Mouse (Mus musculus) retina, embryonic 14.5 days (tissue): ENCODE measurements at regions not wholly inside any gene's neighbourhood (a gene's known extent, or its start where the extent isn't known, plus 50 kb on each side); places are given as distances from the start of the nearest gene placed in this dataset.

ENCODE experiments used
- DNase-seq: peaks from one replicate; pipeline ENCODE4 v3.0.0-alpha.2; 2015; ENCODE audit warnings: low spot score

DNA sequence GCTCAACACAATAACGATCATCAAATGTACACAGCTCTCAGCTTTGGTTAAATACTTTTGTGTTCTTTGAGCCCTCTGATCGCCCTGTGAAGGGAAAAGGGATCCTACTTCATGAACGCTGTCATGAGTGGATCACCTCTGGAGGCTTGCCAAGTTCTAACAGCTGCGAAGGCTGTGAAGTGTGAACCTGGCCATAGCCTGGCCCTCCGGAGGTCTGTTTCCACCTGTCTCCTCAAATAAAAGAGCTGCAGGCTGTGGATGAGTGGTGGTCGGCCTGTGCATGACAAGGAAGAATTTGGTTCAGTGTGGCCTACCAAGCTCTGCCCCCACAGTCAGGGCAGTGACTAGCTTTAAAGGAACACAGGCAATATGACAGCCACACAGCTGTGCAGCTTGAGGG, 122.0 kb downstream of the Gm12728 start:
- no peak for DNase-seq

GRCm38 (mm10) chr4:105912296-105912695, 122.6 kb downstream of the Gm12728 start:
- no peak for DNase-seq

GRCm38 (mm10) chr4:105914996-105915395, 125.3 kb downstream of the Gm12728 start:
- DNase-seq, result peak; percentile 73

DNA sequence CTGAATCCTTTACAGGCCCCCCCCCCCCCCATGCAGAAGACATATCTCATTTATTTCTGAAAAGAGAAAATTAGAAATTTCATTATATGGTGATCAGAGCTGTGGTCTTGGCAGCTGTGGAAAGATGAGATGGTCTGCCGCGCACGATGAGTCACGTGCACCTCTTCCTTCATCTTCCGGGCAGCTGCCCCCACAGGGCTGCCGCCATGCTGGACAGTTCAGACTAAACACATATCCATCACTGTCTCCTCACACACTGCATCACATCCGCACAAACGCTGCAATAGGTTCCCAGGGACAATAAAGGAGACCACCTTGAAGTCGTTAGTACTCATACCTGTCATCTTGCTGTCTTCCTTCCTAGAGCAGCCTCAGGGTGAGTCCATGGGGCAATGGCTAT, 126.6 kb downstream of the Gm12728 start:
- no peak for DNase-seq

DNA sequence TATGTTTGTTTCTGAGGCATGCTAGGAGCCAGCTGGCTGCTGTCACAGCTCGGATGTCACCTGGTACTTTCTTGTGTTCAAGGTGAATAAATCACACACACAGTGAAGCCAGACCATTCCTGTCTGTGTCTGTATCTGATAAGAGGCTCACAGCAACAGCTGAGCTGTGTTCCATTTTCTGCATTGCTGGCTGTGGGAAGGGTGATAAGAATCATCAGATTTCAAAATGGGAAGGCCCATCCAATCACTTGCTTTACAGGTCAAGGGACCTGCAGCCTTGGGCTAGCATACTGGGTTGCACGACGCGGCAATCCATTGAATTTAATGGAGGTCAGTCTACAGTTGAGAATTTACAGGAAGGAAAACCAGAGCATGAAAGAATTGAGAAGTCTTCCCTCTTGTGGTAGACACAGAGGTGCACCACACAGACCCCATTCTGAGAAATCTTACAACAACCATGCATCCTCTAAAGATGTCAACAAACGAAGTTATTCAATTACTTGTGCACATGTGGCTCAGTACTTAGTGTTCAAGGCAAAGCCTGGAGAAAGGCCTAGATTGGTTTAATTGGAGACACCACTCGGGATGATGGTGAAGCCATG, 135.2 kb downstream of the Gm12728 start:
- DNase-seq, result no peak

DNA sequence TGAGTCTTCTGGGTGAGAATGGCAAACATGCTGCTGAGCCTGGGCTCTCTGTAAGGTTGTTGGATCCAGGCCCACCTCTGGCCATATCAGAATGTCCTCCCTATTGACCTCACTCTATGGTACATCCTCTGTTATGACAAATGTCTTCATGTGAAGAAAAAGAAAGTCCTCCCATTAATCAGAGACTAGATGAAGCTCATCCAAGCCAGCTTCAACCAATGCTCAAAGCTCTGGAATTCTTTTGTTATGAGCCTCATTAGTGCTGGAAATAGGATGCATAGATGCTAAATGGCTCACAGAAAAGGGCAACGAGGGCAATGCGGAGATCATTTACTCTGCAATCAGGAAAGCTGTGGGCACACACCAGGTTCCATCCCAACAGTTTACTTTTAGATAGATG, 135.8 kb downstream of the Gm12728 start:
- peak; percentile 35 for DNase-seq

DNA sequence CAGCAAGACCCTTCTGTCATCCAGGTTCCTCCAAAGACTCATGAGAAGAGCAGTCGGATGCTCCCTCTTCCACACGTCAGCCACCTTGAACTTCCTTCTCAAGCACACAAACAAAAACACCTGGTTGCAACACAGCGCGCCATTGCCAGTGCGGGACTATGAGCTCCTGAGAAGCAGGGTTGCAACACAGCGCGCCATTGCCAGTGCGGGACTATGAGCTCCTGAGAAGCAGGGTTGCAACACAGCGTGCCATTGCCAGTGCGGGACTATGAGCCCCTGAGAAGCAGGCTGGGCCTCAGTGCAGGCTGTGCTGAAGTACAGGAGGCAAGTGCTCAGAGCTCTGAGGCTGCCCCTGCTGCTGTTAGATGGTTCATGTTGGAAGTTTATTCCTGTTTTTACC, 140.0 kb downstream of the Gm12728 start:
- DNase-seq, result no peak

DNA sequence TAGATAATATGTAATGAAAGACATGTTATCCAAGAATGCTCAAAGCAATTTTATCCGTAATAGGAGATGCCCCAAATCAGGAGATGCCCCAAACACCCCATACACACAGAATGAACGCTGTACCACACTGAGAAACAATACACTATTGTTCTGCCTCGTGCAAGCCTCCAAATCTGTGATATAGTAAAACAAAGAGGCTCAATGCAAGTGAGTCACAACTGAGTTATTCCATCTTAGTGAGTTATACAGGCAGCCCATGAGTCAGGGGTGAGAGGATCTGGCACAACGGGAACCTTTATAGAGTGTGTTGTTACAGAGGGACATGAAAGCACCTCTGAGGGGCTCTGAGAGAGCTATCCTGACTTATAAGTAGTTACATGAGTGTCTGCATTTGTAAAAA, 145.3 kb downstream of the Gm12728 start:
- no peak for DNase-seq

DNA sequence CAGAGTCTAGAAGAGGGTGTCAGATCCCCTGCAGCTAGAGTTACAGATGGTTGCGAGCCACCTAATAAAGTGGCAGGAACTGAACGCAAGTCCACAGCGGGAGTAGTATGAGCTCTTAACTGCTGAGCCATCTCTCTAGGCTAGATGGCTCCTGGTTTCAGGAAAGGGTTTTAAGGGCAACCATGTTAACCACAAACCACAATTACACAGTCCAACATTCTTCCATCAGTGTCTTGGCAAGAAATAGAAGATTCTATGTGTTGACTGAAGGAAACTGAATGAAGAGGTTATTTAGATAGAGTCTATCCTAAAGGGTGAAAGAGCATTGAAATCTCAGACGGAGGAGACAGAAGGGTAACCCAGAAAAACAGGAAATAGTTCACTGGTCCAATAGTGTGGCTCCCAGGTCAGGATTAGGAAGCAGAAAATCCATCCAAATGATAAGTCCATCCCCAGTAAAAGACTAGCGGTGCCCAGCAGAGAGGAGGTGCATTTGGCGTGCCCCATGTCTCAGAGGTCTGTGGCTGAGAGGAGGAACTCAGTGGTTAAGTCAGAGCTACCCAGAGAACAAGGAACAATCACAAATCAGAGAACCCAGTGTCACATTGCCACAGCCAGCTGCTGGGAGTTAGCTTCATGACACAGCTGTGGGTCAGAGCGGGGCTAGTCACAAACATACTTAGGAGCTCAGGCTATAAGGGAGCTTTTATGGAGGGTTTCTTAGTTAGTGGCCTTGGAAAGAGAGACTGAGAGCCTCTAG, 147.3 kb downstream of the Gm12728 start:
- DNase-seq, result no peak

DNA sequence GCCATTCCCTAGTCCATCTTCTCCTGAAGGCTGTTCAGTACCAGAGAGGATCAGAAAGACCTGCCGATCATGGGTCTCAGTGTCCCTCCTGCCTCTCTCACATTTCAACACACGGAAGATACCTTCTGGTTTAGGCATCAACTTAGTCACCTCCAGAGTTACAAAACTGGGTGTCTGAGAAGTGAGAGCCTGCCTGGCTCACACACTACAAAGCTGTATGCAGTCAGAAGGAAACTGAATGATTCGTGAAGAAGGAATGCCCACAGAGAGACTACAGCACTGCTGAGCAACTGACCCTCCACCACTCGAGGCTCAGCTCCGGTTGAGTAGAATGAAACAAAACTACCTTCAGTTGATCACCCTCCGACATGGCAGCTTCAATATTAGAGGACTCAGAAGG, 147.9 kb downstream of the Gm12728 start:
- DNase-seq, result no peak

DNA sequence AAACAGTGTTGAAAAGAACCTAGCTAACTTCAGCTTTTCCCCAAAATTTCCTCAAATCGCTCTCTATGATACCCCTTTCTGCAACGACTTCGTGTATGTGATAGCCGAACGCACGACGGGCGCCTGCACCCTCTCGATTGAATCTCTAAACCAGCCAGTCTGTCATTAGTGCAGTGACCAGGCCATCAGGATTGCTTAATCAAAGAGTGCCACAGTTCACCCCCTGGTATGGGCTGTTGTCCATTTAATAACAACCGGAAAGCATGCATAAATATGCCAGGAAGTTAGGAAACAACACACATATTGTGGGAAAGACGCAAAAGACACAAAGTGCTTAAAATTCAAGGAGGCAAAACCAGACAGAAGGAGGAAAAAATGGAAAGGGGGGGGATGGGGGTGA, 149.2 kb downstream of the Gm12728 start:
- DNase-seq, result no peak

DNA sequence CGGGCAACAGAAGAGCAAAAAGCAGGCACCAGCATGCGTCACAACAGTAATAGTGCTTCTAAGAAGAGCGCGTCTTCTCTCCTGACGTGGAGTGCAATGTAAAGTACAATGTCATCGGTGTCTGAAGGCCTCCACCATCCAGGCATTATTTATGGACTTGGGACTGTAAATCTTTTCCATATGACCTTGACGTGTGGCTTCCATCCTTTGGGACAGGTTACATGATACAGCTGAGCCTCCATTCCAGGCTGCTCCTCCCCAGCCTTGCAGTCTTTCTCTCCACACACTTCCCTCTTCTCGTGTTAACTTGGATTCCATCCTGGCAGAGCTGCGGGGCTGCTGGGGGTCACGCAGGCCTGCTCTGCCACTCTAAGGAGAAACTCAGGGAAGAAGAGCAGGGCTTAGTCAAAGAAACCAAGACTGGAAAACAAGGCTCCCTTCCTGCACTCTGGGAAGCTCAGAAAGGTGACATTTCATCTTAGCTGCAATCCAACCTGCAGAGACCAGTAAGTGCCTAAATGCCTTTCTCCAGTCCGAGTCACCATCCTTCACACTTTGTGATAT, 150.0 kb downstream of the Gm12728 start:
- no peak for DNase-seq

- no peak for DNase-seq
These were observed 151.2 kb downstream of the Gm12728 start for GRCm38 (mm10) chr4:105940891-105941290.

GRCm38 (mm10) chr4:105941785-105942184, 152.1 kb downstream of the Gm12728 start:
- DNase-seq, result peak; percentile 76

DNA sequence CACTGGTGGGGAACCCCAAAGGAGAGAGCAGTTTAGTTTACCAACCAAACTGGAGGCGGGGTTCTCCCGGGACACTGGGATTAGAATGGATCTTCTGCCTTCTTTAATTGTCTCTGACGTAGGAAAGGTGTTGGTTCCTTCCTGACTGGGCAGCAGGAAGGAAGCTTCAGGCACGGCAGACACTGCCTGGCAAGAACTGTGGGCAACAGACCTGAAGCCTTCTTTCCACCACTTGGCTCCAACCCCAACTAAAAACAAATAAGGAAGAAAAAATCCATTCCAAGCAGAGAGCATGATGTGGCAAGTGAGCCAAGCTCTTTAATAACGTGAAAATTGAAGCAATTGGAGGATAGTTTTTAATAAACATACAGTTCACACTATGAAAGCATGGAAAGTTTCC, 155.3 kb downstream of the Gm12728 start:
- no peak for DNase-seq

- DNase-seq, result no peak
These were observed 156.3 kb downstream of the Gm12728 start for GRCm38 (mm10) chr4:105945921-105946320.

GRCm38 (mm10) chr4:105948326-105948725, 158.7 kb downstream of the Gm12728 start:
- DNase-seq, result no peak

DNA sequence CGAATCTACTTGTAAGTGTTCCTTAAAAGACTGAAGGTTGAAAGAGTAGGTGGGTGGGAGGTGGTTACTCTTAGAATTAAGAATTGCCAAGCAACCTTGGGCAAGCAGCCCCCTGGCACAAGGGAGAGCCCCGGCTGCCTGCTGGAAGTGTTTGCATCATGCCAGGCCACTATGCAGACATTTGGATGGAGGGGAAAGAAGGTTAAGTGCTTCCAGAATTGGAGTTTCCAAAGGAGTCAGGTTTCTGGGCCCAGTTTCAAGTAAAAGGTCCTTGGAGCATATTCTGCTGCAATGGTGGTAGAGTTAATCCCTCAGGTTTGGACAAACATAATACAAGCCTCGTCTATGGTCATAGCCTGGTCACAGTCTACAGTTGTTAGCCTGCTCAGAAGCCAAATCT, 162.7 kb downstream of the Gm12728 start:
- DNase-seq, result no peak

DNA sequence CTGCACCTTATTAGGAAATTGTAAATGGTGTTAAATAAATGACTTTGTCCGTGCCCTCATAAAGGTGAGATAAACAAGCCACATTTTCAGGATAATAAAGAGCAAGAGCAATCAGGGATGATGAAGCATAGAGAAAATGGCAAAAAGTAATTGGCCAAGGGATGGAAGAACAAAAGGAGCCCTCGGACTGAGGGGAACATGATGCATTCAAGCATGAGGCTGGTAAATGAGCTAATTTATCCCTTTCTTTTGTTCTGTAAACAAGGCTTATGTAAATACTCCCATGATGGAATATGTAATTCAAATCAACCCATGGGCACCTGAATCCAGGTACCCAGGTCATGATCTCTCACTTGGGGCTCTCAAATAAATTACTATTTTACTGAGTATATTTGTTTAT, 166.8 kb downstream of the Gm12728 start:
- peak; percentile 59 for DNase-seq

- DNase-seq, result no peak
These were observed 168.7 kb downstream of the Gm12728 start for GRCm38 (mm10) chr4:105958331-105958730.

DNA sequence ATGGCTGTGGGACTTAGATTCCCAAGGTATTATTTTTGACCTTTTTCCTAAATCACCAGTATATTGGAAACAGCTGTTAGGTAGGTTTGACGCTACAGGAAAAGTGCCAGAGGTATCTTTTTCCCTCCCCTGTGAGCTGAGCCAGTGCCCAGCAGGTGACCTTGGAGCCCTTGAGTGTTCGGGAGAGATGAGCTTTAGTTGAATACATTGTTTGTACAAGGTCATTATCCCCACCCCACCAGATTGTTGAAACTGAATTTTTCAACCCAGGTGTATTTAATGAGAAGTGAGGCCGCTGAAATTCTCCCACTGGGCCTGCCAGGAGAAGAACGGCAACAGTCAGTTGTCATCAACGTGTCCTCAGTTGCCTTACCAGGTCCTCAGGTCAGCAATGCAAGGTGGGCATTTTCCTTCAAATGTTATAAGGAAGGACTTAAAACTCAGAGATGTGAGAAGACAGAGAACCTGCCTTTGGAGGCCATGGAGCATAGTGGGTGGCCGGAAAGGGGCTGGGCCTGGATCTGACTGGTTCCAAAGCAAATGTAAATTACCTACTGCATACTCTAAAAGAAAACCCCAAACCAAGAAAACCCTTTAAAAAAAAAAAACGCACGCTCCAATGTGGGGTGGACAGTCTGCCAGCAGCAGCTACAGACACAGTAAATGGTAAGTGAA, 172.2 kb downstream of the Gm12728 start:
- DNase-seq, result no peak

GRCm38 (mm10) chr4:105962542-105962941, 172.9 kb downstream of the Gm12728 start:
- DNase-seq, result no peak

DNA sequence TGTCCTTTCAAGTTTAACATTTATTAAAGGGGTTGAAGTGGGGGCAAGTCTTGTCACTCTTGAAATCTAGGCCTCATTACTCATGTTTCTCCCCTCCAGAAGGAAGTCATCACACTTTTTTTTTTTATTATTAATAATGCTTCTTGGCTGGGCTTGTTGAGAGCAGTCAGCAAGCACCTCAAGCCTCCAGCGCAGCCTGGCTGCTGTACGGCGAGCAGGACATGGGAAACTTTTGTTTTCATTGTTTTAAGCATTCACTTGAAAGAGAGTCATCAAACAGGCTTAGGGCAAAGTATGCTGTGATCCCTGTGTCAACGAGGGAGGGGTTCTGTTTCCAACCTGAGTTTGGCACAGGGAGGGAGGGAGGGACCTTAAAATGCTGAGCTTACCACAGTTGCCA, 178.7 kb downstream of the Gm12728 start:
- no peak for DNase-seq
